Mouse (Mus musculus) cerebellum, adult 2 months (tissue): ENCODE data around the gene Thap11. TPM values are rescaled to one million over a fixed set of nuclear protein-coding genes. Genes with fewer than 3 reads are reported as not detected.

Experiments used
- DNase-seq, 2 experiments: peaks; one replicate each; pipeline ENCODE4 v3.0.0; 2021
- H3K27ac ChIP-seq: fragments of 200-500 bp; 2 replicates; pipeline ENCODE4 v1.5.1; 2012; ENCODE audit warnings: low read length, control low read depth, inconsistent platforms; ENCODE audit not compliant: insufficient read depth
- H3K27me3 ChIP-seq: fragments of 200-500 bp; 2 replicates; pipeline ENCODE4 v1.6.1; 2012; ENCODE audit warnings: inconsistent platforms, mild to moderate bottlenecking, low read length, moderate library complexity; ENCODE audit not compliant: control insufficient read depth, insufficient read depth
- H3K4me1 ChIP-seq: fragments of 200-500 bp; 2 replicates; pipeline ENCODE4 v1.6.1; 2011; ENCODE audit warnings: low read length; ENCODE audit not compliant: control insufficient read depth, insufficient read depth
- H3K4me3 ChIP-seq: fragments of 200-500 bp; replicated peaks from 2 replicates; pipeline ENCODE3; 2011; ENCODE audit warnings: mild to moderate bottlenecking, low read depth, low read length, control low read depth; ENCODE audit not compliant: insufficient read depth
- CTCF ChIP-seq: fragments of 200-500 bp; IDR thresholded peaks from 2 replicates; pipeline ENCODE4 v1.5.1; 2011; ENCODE audit warnings: low read depth, mild to moderate bottlenecking, control low read depth, low read length, moderate library complexity, borderline replicate concordance; ENCODE audit not compliant: insufficient read depth
- POLR2A ChIP-seq: fragments of 200-500 bp; IDR thresholded peaks from 2 replicates; pipeline ENCODE4 v1.6.1; 2011; ENCODE audit warnings: low read length, control low read depth, borderline replicate concordance; ENCODE audit not compliant: insufficient read depth
- WGBS: fragments of 180-500 bp; shearing (Covaris S2); methylation state at CpG from one replicate; pipeline ENCODE4 v1.1.7; 2018; 5-methylcytosine and 5-hydroxymethylcytosine counted together
- polyA plus RNA-seq: library from polyadenylated mRNA; depleted of rRNA; stranded (reverse); fragments of >200 nt; gene quantifications from 2 replicates; pipeline ENCODE4 v1.2.3, GENCODE M21; 2012

Thap11 gene
- polyA plus RNA-seq, 1 experiment = 52.0 TPM

- H3K4me3 ChIP-seq = peak overlapping the region; percentile 72
- peaks cover 9% of the 10 kb centered on the region for H3K4me1 ChIP-seq
- no peak overlapping the region for H3K27ac ChIP-seq
- TF ChIP-seq POLR2A = no peak
- TF ChIP-seq CTCF = no peak
- no peak for DNase-seq
- H3K27me3 ChIP-seq = no peaks in the 10 kb centered on the region
- 0% methylated on average over 1 of the region's 1 CpGs for WGBS
Observed at GRCm38 (mm10) chr8:105861951-105862350, 7.0 kb downstream of the Thap11 start.

- Histone ChIP-seq H3K4me3 (no peak overlapping the region), H3K27ac (no peak overlapping the region), H3K4me1 (peaks cover 9% of the 10 kb centered on the region), H3K27me3 (no peaks in the 10 kb centered on the region)
- no peak for DNase-seq
- 82% methylated on average over 6 of the region's 6 CpGs for WGBS
- TF ChIP-seq POLR2A (no peak), CTCF (peak; percentile 18; the same call in 1 of the 2 replicates)
Observed at GRCm38 (mm10) chr8:105866364-105867029, 11.6 kb downstream of the Thap11 start.

- Histone ChIP-seq H3K27ac (peak overlapping the region; percentile 89), H3K4me3 (peak overlapping the region; percentile 28), H3K27me3 (no peaks in the 10 kb centered on the region), H3K4me1 (peaks cover 26% of the 10 kb centered on the region)
- TF ChIP-seq POLR2A (no peak), CTCF (no peak)
- WGBS = 6% methylated on average over 6 of the region's 6 CpGs
- peak; percentile 68 to 86 for DNase-seq
Observed at GRCm38 (mm10) chr8:105874301-105874700, 19.4 kb downstream of the Thap11 start.

DNA sequence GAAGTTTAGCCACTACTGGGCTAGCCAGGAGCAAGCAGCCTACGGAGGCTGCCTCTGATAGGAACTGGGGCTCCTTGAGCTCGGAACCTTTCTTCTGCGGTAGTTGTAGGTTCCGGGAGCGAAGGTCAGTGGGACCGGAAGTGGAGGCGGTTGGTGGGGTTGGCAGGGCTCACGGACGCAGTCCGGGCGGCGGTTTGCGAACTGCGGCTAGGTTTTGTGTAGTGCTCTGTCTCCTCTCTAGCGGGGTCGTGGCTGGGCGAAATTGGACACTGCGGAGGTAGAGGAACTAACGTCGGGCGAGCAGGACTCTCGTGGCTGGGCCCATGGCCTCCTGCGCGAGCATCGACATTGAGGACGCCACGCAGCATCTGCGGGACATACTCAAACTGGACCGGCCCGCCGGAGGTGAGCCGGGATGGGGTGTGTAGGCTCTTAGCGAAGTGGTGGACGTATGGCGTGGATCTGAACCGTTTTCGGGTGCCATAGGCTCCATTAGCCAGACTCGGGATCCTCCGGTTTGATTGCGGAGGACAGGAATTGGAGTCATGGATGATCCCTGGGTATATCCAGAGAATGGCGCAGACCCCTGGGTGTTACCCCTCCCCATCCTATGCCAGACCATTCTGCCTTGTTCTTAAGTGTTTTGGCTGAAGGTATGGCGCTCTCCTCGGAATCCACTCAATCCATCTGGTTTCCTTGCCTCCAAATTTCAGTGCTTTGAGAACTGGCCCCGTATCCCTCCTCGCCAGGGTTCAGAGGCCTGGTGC lies 26.0 kb downstream of the Thap11 start, which contains the start of gene Edc4:
Gene Edc4 (plus strand): TSS at position 128 of the 767 bp plus-strand sequence.
- H3K27me3 ChIP-seq = no peaks in the 10 kb centered on the region
- peaks cover 3% of the 10 kb centered on the region; the same call in 1 of the 2 replicates for H3K4me1 ChIP-seq
- DNase-seq = peak; percentile 84 to 93
- under 1% methylated on average over 45 of the region's 45 CpGs for WGBS
- TF ChIP-seq POLR2A = peak; percentile 95
- TF ChIP-seq CTCF = no peak
- H3K4me3 ChIP-seq = peak within 1 kb of the TSS; percentile 81
- peak within 1 kb of the TSS; percentile 22; the same call in 1 of the 2 replicates for H3K27ac ChIP-seq

DNA sequence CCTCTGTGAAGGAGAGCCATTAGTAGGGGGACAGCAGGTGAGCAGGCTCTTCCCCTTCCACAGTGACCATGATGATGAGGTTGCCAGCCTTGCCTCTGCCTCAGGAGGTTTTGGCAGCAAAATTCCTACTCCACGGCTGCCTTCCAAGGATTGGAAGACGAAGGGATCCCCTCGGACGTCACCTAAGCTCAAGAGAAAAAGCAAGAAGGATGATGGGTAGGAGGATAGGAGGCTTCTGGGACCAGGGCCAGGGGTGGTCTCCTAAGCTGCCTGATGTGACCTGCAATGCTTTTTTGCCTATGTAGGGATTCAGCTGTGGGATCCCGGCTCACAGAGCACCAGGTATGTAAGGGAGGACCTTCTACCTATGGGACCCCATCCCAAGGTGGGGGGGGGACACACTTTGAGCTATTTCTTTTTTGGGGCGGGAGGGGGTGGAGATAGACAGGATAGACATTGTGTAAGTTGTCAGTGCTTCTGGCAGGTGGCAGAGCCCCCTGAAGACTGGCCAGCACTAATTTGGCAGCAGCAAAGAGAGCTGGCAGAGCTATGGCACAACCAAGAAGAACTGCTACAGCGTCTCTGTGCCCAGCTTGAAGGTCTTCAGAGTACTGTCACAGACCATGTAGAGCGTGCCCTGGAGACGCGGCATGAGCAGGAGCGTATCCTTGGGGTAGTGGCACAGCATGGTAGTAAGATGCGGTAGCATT lies 35.0 kb downstream of the Thap11 start:
- 23% methylated on average over 12 of the region's 12 CpGs for WGBS
- TF ChIP-seq POLR2A (no peak), CTCF (no peak)

GRCm38 (mm10) chr8:105890870-105891269 lies 35.9 kb downstream of the Thap11 start:
- no peak overlapping the region for H3K27ac ChIP-seq
- H3K4me1 ChIP-seq = peaks cover 6% of the 10 kb centered on the region; the same call in 1 of the 2 replicates
- 26% methylated on average over 6 of the region's 6 CpGs for WGBS
- no peak for DNase-seq
- H3K4me3 ChIP-seq = no peak overlapping the region
- no peak for TF ChIP-seq CTCF
- no peaks in the 10 kb centered on the region for H3K27me3 ChIP-seq

More for the DNA sequence above, 35.0 kb downstream of the Thap11 start:
- Histone ChIP-seq H3K27ac (no peak overlapping the region), H3K4me3 (no peak overlapping the region), H3K4me1 (peaks cover 6% of the 10 kb centered on the region; the same call in 1 of the 2 replicates), H3K27me3 (no peaks in the 10 kb centered on the region)
- peak in 1 of 2 experiments; percentile 43 for DNase-seq

- no peak overlapping the region for H3K4me3 ChIP-seq
- WGBS = 68% methylated on average over 6 of the region's 6 CpGs
- TF ChIP-seq POLR2A = no peak
- TF ChIP-seq CTCF = peak; percentile 45; the same call in 1 of the 2 replicates
- no peak overlapping the region for H3K27ac ChIP-seq
- H3K27me3 ChIP-seq = no peaks in the 10 kb centered on the region
- H3K4me1 ChIP-seq = peaks cover 6% of the 10 kb centered on the region; the same call in 1 of the 2 replicates
- no peak for DNase-seq
Observed at GRCm38 (mm10) chr8:105892432-105892831, 37.5 kb downstream of the Thap11 start.
